Mouse (Mus musculus) liver, adult 2 months (tissue): ENCODE data around the gene Adi1.

Source experiments
- CTCF ChIP-seq: fragments of 200-500 bp; IDR thresholded peaks from 2 replicates; pipeline ENCODE4 v1.5.1; 2011; ENCODE audit warnings: low read depth, low read length, control low read depth
- POLR2A ChIP-seq: fragments of 200-500 bp; IDR thresholded peaks from 2 replicates; pipeline ENCODE4 v1.6.1; 2011; ENCODE audit warnings: low read length, control low read depth; ENCODE audit not compliant: insufficient read depth; ENCODE audit errors: extremely low read depth

DNA sequence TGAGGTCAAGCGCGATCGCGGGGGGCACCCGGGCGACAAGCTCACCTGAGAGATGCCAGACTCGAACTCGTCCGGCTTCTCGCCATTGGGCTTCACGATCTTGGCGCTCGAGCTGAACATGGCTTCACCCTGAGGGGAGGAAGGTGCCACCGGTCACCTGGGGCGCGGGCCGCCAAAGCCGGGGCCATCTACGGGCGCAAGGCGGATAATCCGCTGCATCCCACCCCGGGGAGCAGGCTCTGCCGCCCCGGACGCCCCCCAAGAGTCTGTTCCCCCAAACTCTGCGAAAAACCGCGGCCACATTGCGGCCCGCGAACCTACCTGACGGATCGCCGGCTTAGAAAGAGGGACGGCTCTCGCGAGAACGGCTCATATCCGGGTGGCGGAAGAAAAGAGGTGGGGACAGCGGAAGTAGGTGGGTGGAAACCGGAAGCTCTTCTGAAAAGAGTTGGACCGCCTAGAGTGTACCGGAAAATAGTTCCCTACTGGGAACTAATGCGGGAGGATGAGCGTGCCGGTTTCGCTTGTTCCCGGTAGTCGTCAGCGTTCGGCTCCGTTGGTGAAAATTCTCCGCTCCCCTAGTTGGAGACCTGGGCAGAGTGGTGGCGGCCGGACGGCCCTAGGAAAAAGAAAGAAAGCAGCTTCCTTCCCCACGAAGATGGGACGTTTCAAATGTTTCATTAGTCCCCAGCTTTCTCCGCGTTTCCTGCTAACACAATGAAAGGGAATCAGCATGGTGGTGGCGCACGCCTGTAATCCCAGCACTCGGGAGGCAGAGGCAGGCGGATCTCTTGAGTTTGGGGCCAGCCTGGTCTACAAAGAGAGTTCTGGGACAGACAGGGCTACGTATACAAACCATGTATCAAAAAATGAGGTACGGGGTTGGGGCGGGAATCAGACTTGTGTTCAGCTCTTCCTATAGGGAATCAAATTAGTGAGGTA lies 39.2 kb upstream of the Adi1 start, which contains the start of gene Rps7:
- TF ChIP-seq CTCF (no peak), POLR2A (peak; percentile 79; the same call in 1 of the 2 replicates)
